Mouse (Mus musculus) mouse trophoblast stem cell (cell line): Measurements from ENCODE around the gene Pdcd1lg2.

Experiments
- in situ Hi-C, 2 experiments: fragments of 300-500 bp; cut with MseI, MboI; formaldehyde crosslinking; loops; 2 replicates in 1 of 2; 3 replicates in 1 of 2; pipeline ENCODE4 v1.15.1; 2025

Gene Pdcd1lg2

DNA sequence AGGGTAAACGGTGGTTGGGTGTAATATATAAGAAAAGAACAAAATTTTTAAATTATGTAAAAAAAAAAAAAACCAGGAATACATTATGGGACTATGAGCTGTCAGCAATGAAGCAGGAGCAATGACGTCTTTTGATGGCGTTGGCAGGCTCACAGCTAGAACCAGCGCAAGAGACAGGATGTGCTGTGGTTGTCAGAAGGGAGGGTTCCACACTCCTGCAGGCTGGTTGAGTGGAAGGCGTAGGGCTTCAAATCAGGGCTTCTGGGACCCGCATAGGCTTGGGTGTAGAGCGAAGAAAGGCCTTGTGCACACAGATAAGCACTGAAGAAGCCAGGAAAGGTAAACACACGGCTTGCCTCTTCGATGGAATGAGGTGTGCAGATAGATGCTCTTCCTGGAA, 56.1 kb downstream of the Pdcd1lg2 start:
- in situ Hi-C loops: no loop called here

DNA sequence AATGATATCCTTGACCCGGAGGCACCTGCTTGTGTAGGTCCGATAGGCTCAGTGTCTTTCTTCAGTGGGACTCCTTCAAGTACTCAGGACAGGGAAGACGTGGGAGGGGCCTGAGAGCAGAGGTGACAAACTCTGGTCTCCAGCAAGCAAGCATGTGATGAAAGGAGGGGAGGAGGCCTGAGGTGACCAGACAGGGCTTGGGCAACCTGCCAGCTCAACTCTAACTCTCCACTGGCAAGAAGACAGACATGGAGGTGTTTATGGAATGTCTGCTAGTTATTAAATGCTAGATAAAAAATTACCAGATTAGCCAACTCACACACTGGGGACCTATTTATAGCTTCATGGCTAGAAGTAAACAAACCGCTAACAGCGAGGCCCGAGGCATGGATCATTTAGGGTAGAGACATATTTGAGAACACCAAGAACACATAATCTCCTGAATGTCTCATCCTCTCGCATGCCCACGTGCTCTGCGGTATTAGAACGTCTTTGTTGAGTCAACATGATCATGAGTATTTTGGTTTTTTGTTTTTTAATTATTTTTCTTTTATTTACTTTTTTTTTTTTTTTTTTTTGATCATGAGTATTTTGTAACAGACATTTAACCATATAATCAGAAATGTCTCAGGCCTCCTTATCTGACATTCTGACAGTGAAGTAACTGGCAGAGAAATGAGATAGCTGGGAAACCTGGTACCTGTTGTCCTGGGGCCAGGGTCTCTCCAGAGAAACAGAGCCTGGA, 58.4 kb downstream of the Pdcd1lg2 start:
- in situ Hi-C loops: no loop called here

DNA sequence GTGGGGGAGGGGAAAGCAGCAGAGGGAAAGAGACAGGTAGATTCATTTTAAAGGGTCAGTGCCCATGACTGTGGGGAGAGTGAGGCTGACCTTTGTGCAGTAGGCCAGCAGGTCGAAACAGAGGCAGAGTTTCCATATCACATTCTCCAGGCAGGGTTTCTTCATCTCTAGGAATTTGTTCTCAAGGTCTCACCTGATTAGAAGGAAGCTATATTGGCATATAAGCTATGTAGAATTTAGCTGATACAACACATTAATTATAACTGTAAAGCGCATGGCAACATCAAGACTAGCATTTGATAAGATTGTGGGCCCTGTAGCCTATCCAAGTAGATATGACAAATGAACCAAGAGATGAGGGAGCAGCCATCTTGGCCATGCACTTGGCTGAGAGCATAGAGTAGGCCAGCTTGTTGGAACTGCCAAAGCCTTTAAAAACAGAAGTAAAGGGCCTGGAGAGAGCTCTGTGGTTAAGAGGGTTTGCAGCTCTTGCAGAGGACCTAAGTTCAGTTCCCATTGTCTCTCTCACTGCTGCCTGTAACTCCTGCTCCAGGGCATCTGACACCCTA, 59.1 kb downstream of the Pdcd1lg2 start:
- in situ Hi-C loops: no loop called here

DNA sequence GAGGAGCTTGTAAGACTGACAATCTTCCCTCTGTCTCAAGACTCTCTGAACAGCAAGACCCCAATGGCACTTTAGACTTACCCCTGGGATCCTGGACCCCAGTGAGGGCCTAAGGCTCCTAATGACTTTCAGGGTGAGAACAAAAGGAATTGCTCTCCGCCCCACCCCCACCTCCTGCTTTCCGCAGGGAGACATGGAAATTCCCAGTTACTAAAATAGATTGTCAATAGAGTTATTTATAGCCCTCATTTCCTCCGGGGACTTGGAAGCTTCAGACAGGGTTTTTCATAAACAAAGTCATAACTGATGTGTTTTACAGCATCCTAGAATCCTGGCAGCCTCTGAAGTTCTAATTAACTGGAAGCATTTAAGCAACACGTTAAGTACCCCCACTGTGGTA, 59.9 kb downstream of the Pdcd1lg2 start:
- in situ Hi-C loops: no loop called here

DNA sequence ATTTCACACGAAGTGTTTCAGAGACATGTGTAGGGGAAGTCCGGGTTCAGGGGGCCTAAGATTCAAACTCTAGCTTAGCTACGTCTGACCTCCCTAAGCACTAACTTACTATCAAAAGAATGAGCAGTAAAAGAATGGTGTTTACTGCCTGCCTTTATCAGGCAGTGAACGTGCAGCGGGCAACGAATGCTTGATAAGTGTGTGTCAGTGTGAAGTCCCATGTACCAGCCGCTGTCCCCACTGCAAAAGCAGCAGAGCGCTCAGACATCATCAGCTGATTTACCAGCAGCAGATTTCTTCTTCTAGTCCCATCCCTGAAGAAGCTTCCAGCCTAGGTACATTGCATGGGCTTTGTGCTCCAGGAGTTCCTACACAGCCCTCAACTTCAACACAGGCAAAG, 61.7 kb downstream of the Pdcd1lg2 start:
- in situ Hi-C loops: no loop called here

DNA sequence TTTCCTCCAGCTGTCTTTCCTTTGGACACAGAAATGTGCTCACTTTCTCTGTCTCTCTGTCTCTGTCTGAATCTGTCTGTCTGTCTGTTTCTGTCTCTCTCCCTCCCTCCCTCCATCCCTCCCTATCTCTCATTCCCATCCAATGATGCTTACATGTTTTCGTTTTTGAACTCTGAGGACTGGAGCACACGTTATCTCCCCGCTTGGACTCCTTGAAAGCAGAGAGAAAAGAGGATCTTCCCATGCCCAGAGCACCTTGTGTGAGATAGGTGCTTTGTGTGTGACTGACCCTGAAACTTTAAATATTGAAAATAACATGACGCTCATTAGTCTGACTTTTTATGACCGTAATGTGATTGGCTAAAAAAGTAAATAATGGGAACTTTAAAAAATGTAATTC, 62.2 kb downstream of the Pdcd1lg2 start:
- in situ Hi-C loops: no loop called here

DNA sequence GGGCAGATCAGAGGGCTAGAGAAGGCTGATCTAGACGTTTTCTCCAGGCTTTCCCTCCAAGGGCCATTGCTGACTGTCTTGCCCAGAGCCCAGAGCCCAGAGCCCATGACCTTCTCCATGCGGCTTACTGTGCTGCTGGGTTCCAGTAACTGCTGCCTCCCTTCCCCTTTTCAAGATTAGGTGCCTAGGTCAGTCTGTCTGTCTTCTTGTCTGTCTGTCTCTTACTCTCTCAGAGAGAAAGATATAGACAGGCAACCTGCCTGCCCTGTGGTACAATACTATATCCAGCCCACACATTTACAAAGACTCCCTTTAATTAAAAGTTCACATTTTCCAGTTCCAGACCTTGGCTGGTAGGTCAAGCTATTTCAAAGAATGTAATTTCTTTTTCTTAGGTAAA, 64.1 kb downstream of the Pdcd1lg2 start:
- in situ Hi-C loops: no loop called here

DNA sequence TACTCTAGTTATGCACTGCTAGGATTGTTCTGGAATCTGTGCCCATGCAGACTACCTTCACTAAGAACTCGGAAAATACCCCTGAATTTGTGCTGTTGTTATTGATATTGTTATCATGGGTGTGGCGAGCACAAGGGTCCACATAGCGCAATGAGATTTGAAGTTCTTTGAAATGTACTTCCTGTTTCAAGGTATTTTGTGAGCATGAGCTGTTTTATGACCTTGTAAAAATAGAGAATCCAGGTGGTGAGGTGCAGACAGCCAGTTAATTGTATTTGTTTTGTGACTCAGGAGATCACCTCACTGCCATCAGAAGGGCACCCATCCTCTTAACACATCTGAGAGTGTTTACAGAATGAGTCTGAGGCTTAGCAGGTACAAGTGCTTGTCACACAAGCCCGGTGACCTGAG, 64.5 kb downstream of the Pdcd1lg2 start:
- in situ Hi-C loops: no loop called here

DNA sequence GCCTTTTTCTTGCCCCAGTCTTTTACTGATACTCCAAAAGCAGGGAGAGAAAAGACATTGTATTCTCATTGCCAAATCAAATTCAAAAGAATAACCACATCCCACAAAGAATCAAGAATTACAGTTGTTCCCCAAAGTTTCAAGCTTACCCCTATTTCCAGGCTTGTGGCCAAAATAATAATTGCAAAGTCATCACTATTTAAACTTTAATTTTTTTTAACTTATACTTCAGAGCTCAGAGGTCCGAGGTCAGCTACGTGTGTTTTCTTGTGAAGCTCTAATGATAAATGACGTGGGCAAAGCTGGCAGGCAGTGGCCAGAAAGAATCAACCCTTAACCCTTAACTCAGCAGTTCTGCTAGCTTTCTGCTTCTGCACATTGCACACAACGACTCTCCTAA, 67.9 kb downstream of the Pdcd1lg2 start:
- in situ Hi-C loops: no loop called here

DNA sequence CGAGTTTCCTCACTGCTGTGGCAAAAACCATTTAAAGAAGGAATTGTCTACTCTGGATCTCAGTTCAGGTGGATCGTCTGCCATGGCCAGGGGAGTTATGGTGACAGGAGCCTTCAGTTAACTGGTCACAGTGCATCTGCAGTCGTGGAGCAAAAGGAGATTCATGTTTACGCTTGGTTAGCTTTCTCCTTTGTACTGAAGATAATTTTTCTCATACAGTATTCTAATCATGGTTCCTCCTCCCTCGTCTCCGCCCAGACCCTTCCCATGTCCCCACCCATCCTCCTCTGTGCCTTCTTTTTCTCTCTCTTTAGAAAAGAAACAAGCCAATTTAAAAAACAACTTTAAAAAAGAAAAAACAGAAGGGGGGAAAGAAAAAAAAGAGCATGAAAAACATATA, 70.9 kb downstream of the Pdcd1lg2 start:
- in situ Hi-C loops: no loop called here

DNA sequence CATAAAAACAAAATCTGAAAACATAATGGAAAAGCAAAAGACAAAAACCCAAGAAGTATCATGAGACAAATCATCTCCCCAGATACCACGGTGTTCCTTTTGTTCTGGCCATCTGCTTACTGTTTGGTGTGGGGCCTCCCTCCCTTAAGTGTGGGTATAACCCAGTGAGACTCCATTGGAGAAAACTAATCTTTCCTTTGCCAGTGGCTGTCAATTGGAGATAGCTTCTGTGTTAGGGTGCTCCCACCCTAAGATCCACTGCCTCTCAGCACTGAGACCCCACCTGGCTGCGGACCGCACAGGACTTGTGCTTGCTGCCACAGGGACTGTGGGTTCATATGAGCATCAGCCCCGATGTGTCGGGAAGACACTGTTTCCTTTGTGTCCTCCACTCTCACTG, 71.4 kb downstream of the Pdcd1lg2 start:
- in situ Hi-C loops: no loop called here

DNA sequence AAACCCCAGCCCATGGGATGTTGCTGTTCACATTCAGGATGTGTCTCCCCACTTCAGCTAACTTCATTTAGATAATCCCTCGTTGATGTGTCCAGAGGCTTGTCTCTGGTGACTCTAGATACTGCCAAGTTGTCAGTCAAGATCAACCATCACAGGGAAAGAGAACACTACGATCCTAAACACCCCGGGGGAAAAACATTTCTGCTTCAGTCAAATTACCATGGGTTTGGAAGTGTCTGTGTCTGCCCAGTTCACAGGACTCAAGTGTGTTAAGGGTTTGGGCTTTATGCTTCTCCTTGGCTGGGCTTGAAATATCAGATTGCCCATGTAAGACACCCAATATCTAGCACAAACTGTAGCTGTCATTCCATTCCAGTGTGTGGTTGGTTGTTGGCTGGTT, 71.9 kb downstream of the Pdcd1lg2 start:
- in situ Hi-C loops: no loop called here

DNA sequence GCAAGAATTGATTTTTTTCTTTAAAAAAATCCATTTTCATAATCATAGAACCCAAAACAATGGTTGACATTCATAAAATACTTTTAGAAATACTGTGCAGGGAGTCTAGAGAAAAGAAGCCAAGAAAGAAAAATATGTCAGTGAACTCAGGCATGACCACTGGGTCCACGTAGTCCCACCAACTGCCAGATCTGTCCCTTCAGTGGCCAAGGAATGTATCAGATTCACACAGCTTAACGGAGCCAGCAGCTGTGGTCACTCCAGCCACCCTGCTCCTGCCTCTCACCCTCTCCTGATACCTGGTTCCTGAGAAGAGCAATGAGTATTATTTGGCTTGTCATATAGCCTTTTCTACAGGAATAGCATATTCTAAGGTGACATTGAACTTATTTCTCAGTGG, 72.7 kb downstream of the Pdcd1lg2 start:
- in situ Hi-C loops: no loop called here

DNA sequence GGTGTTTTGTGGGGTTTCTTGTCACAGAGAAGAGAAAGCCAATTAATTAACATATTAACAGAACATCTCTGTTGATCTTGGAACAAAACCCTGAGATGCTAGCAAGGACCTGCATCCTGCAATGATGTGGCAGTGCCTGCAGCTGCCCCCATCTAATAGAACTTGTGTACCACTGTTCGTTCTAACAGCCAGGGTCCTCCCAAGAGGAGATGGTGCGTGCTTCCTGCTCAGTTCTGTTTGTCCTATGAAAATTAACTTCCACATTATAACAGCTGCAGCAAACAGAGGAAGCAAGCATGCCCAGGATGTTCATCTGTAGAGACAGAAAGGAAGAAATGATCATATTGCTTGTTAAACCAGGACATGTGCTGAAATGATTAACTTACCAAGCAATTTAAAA, 73.8 kb downstream of the Pdcd1lg2 start:
- in situ Hi-C loops: no loop called here

DNA sequence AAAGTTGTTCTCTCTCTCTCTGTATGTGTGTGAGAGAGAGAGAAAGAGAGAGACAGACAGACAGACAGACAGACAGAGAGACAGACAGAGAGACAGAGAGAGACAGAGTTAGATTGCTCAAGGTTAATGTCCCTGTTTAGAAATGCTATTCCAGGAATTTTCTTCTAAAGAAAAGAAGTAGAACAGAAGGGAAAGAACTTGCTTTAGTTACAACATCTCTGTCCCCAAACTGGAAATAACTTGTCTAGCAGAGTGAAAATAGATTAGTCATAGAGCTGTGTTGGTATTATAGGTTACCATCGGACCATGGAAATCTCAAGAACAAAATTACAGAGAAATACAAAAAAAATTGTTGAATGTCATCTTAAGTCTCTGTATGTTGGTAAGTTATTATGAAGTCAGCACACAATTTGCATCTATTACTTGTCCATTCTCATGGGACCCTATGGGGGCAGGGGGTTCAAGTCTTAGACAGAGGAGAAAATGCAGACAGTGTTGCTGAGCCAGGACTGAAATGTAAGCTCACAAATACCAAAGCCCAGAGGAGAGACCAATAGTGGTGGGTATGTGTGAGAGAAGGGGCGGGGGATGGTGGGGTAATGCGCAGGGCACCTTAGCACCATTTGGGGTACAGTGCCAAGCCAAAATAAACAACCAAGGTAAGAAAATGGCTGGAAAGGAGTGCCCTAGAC, 74.7 kb downstream of the Pdcd1lg2 start:
- in situ Hi-C loops: no loop called here

DNA sequence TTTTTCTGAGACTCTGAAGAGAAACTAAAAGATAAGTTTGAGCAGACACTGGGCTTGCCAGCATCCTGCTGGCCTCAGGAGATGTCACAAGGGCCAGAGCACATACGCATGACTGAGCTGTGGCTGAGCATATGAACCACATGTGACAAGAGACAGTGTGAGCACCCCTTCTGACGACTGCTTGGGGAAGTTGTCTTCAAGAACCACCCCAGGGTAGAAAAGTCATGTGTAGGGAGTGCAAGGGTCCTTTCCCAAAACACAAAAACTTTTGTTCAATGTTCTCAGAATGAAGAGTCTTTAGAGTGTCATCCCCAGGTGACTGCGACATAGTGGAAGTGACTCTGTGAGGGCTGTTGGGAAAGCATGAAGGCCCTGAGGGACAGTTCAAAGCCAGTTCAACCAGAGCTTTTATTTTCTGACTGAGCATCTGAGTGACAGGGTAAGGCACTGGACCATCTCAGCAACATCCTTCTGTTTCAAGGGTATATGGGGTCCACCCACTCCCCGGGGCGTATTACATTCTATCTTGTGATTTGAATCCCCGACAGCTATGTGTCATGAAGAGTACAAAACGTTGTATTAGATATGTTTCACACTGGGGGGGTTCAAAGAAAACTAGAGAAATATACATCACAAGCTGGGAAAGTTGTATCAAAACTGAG, 76.0 kb downstream of the Pdcd1lg2 start:
- in situ Hi-C loops: no loop called here

DNA sequence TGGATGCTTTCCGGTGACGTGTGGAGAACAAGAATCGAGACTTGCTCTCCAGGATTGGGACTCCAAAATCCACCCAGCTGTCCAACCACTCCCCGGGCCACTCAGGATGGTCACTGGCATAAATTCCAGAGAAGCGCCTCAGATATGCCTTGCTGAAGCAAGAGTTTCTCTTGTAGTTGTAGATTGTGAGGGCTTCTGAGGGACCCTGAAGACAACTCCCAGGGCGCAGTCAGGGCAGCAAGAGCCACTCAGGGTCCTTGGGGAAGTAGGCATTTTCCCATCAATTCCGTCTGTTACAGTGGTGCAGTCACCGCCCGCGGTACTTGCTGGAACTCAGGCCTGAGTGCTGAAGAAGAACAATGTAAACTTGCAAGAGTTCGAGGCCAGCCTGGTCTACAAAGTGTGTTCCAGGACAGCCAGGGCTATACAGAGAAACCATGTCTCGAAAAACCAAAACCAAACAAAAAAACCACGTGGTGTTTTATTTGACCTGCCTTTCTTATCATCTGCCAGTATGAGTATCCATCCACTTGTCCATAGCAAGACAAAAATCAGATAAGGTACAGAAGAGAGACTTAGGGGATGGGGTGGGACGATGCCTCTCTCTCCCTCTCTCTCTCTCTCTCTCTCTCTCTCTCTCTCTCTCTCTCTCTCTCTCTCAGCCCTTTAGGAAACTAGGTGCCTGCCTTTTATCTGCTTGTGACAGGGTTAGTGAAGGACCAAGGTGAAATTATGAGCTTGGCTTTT, 76.8 kb downstream of the Pdcd1lg2 start:
- in situ Hi-C loops: no loop called here

DNA sequence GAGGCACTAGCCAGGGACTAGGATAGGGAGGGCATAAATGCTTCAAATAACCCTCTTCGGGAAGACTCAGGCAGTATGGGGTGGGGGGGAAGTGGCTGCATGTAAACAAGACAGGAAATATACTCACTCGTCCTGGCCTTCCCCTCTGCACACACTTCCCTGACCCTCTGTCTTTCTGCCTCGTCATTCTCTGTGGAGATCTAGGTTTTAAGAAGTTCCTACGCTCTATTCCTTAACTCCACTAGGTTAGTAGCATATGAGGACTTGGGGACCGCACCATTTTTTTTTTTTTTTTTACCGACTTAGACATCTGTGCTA, 77.3 kb downstream of the Pdcd1lg2 start:
- in situ Hi-C loops: no loop called here

DNA sequence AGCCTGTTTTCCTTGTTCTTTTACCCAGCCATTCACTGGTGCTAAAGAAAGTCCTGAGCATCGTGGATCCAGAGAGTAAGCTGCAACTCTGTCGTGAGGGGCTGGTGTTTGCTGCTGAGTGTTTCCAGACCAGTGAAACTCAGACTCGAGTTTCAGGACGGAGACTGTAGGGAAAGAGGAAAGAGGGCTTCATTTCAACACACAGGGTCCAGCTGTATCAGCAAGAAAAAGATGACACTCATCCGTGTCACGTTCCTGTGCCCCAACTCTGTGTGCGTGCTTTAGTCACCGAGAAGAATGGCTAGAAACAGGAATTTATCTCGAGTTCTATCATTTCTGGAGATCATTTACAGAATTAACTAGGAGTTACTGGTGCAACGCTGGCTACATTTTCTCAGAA, 77.7 kb downstream of the Pdcd1lg2 start:
- in situ Hi-C loops: no loop called here

DNA sequence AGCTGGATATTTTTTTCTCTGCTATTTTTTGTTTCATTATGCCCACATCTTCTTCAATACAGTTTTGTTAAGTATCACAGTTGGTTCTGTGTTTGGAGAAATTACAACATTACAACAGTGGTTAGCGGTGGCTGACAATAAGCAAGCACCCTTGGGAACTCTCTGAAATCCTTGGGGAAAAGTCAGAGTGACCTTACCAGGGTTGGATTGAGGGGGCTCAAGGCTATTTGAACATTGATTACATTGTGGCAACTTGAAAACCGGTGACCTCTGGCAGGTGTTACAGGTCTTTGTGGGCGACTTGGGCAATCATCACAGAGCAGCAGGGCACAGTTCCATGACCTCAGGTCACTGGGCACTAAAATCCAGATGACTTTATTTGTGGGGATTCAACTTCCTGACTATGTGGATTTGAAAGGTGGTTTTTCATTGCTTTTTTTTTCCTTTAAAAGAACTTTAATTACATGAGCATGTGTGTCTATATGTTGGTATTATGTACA, 79.1 kb downstream of the Pdcd1lg2 start:
- in situ Hi-C loops: loop anchor here (10.0 kb wide), 1 partner anchor 125 kb away; the partner anchor contains the start of genes Cd274 (in 2 of the 2) and Plgrkt (in 2 of the 2)

DNA sequence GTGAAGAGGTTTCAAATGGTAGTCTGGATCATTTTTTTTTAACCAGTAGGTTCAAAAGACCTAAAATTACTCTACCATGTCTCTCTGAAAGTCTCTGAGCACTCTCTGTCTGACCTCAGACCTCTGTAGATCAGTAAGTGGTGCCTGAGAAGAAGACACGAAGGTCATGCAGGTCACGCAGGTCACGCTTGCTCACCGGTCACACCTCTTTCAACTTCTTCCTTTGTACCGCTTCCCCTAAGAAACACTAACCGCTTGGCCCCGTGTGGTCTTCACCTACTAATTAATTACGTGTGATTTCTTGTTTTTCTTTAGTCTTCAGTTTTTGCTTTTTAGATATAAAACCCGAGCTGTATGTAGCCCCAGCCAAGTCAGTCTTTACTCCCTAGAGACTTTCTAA, 80.7 kb downstream of the Pdcd1lg2 start:
- in situ Hi-C loops: loop anchor here (10.0 kb wide), 1 partner anchor 127 kb away; the partner anchor contains the start of genes Cd274 (in 2 of the 2) and Plgrkt (in 2 of the 2)

DNA sequence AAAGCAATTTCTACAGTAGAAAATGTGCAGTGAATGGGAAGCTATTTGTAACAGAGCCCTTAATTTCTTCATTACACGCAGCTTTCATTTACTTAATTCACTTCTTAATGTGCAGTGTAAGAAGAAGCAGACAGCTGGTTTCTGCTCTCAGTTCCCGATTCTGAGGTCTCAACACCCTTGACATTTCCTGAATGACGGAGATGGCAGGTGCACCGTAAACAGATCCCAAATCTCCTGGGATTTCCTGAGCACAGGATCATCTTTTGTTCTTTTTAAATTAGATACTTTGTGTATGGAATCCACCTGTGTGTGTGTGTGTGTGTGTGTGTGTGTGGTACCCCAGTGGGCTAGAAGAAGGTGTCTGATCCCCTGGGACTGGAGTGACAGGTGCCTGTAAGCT, 83.7 kb downstream of the Pdcd1lg2 start:
- in situ Hi-C loops: loop anchor here (10.0 kb wide), 1 partner anchor 130 kb away; the partner anchor contains the start of genes Cd274 (in 2 of the 2) and Plgrkt (in 2 of the 2)
